Mouse (Mus musculus) CD4-positive, CD25-positive, alpha-beta regulatory T cell, adult 4 months (primary cell): Measurements from ENCODE around the gene Polr1b. TPM values are rescaled to one million over a fixed set of nuclear protein-coding genes. Genes with fewer than 3 reads are reported as not detected.

Experiments used
- ATAC-seq: one replicate; pipeline ENCODE4 v1.8.0; 2017
- polyA plus RNA-seq, 2 experiments: library from polyadenylated mRNA; unstranded; fragments of 100-300 nt; shearing (Covaris generic); gene quantifications; one replicate each; pipeline ENCODE4 v1.2.1; 2017

The Polr1b gene
- 10 to 100 TPM; 16.3 to 32.3 TPM for polyA plus RNA-seq

GRCm38 (mm10) chr2:129100784-129101310 lies at the start of gene Polr1b:
Gene Polr1b (plus strand): TSS chr2:129100995.
- ATAC-seq = peak; percentile 98

- ATAC-seq = no peak
Measured at GRCm38 (mm10) chr2:129052451-129052983, 48.3 kb upstream of the Polr1b start.

GRCm38 (mm10) chr2:129055741-129056140 lies 45.1 kb upstream of the Polr1b start:
- no peak for ATAC-seq

GRCm38 (mm10) chr2:129056597-129056996 lies 44.2 kb upstream of the Polr1b start:
- no peak for ATAC-seq

GRCm38 (mm10) chr2:129057256-129057655 lies 43.5 kb upstream of the Polr1b start:
- no peak for ATAC-seq

GRCm38 (mm10) chr2:129057920-129058361 lies 42.9 kb upstream of the Polr1b start:
- no peak for ATAC-seq

GRCm38 (mm10) chr2:129061456-129062059 lies 39.2 kb upstream of the Polr1b start:
- no peak for ATAC-seq

- peak; percentile 88 for ATAC-seq
Measured at GRCm38 (mm10) chr2:129065437-129066282, 35.1 kb upstream of the Polr1b start, which contains the start of gene Ttl. Gene Ttl (plus strand): TSS chr2:129065942.

- ATAC-seq = peak; percentile 65
Measured at GRCm38 (mm10) chr2:129066326-129066725, 34.5 kb upstream of the Polr1b start.

GRCm38 (mm10) chr2:129070296-129070695 lies 30.5 kb upstream of the Polr1b start:
- ATAC-seq = no peak

GRCm38 (mm10) chr2:129078313-129078712 lies 22.5 kb upstream of the Polr1b start:
- peak; percentile 29 for ATAC-seq

GRCm38 (mm10) chr2:129079194-129079593 lies 21.6 kb upstream of the Polr1b start:
- no peak for ATAC-seq

GRCm38 (mm10) chr2:129081097-129081496 lies 19.7 kb upstream of the Polr1b start:
- no peak for ATAC-seq

GRCm38 (mm10) chr2:129083514-129083913 lies 17.3 kb upstream of the Polr1b start:
- no peak for ATAC-seq

GRCm38 (mm10) chr2:129084959-129085358 lies 15.8 kb upstream of the Polr1b start:
- ATAC-seq = peak; percentile 66

GRCm38 (mm10) chr2:129087520-129087919 lies 13.3 kb upstream of the Polr1b start:
- no peak for ATAC-seq

- no peak for ATAC-seq
Measured at GRCm38 (mm10) chr2:129090370-129090769, 10.4 kb upstream of the Polr1b start.

- ATAC-seq = no peak
Measured at GRCm38 (mm10) chr2:129092810-129093209, 8.0 kb upstream of the Polr1b start.

GRCm38 (mm10) chr2:129093926-129094724 lies 6.7 kb upstream of the Polr1b start:
- no peak for ATAC-seq

GRCm38 (mm10) chr2:129112924-129113323 lies 12.1 kb downstream of the Polr1b start:
- ATAC-seq = no peak

- no peak for ATAC-seq
Measured at GRCm38 (mm10) chr2:129115706-129116367, 15.0 kb downstream of the Polr1b start.

- no peak for ATAC-seq
Measured at GRCm38 (mm10) chr2:129116368-129116739, 15.6 kb downstream of the Polr1b start.
